Mouse (Mus musculus): ENCODE data around the gene Ano2.

Ano2 gene

GRCm38 (mm10) chr6:125922746-125923145 lies 232.5 kb downstream of the Ano2 start:
- DNase-seq: no peak

DNA sequence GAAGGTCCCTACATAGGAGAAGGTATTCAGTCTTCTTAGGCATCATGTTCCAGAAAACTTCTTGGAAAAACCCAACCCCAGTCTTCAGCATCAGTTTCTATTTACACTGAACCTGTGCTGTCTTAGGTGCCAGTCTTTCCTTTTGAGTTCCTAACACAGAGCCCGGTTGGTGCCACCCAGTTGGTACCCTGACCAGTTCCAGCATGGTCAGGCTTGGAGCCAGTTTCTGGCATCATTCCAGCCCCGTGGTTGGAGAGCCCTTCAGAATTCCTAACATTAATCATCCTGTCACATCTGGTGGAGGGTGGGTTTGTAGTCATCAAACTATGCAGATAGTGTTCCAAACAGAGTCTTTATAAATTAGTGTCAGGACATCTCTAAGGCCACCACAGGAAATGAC lies 234.8 kb downstream of the Ano2 start:
- no peak for DNase-seq

DNA sequence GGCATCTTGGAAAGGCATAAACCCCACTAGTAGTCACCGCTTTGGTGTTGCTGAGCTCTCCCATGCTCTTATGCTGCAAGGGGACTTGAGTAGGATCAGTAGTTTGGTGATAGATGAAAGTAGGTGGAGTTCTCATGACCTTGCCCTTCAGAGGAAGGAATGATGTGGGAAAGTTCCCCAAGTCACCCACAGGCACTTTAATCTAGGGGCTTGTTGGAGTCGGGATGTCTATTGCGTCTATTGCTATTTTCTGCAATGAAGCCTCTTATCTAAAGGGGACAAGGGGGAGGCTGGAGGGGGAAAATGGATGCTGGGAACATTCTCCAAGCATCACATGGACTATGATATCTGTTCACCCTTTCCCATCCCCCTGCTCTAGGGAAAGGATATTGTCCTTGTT lies 235.6 kb downstream of the Ano2 start:
- DNase-seq: no peak

DNA sequence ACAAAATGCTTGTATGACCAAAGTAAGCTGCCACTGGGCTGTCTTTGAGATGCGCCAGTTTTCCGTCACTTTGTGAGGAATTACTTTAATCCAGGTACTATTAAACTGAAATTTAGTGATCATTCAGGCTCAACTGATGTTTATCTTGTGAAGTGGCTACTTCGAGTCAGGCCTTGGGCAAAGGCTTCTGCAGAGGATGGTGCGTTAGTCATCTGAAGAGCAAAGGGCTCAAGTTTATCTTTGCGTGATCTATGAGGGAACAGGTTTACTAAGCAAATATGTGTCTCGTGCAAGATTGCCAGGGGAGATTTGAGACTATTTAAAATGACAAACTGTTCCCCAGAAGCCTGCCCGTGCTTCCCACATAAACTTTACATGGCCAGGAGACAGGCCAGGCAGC lies 241.7 kb downstream of the Ano2 start:
- no peak for DNase-seq

- DNase-seq: no peak
Observed at GRCm38 (mm10) chr6:125954965-125955364, 264.7 kb downstream of the Ano2 start.

- no peak for DNase-seq
Observed at GRCm38 (mm10) chr6:125973551-125973950, 283.3 kb downstream of the Ano2 start.

DNA sequence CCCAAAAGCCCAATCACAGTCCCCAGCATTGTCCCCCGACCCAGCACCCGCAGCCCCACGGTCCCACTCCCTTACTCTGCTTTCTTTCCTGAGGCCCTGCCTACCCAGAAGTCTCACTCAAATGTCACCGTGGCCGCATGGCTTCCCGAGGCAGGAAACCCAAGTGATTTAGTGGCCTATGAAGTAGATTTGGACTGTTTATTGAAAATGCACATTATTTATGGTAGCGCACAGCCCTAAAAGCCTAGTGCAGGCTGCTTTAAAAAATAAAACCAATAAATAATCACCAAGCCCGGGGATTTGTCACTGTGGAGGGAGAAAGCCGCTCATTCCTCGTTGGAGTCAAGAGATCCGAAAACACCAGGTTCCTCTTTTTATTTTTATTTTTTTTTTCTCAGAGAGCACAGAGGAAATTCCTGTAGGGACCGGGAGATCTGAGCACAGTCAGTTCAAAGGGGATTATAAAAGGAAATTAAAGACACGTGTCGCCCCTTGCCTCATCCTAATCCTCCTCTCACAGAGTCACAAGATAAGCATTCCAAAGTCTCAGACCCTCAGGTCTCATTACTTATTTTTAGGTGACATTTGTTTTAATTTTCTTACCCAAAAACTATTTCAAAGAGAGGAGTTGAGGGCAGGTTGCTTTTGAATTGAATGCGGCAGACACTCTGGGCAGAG lies 285.7 kb downstream of the Ano2 start:
- peak; percentile 17 for DNase-seq

DNA sequence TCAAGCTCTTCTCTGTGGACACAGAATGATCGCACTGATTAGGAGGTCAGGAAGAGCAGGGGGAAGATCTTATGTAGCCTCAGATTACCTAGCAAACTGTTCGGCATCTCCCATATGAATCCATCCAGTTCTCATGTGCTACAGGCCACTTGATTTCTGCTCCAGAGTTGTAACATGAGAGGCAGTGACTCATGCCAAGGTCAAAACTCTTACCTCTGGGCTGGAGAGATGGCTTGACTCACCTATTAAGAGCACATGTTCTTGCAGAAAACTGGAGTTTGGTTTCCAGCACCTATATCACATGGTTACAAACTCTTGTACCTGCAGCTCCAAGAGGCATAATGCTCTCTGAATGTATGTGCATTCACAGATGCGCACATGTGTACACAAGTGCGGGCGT lies 289.4 kb downstream of the Ano2 start:
- no peak for DNase-seq

GRCm38 (mm10) chr6:125984050-125984449 lies 293.8 kb downstream of the Ano2 start:
- DNase-seq: no peak

DNA sequence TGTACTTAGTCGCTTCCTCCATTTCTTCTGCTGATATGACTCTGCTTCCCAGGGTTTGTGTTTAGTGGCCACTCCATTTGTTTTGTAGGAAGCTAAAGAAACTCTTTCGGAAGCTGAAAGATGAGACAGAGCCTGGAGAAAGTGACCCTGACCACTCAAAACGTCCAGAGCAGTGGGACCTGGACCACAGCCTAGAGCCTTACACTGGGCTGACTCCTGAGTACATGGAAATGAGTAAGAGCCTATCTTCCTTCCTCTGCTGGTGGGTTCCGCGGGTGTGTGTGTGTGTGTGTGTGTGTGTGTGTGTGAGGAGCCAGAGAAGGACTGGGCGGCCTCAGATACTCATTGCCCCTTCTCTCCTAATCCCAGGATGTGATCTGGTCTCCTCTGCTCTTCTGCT lies 302.5 kb downstream of the Ano2 start:
- DNase-seq: peak; percentile 33

- no peak for DNase-seq
Observed at GRCm38 (mm10) chr6:126001797-126002196, 311.6 kb downstream of the Ano2 start.

DNA sequence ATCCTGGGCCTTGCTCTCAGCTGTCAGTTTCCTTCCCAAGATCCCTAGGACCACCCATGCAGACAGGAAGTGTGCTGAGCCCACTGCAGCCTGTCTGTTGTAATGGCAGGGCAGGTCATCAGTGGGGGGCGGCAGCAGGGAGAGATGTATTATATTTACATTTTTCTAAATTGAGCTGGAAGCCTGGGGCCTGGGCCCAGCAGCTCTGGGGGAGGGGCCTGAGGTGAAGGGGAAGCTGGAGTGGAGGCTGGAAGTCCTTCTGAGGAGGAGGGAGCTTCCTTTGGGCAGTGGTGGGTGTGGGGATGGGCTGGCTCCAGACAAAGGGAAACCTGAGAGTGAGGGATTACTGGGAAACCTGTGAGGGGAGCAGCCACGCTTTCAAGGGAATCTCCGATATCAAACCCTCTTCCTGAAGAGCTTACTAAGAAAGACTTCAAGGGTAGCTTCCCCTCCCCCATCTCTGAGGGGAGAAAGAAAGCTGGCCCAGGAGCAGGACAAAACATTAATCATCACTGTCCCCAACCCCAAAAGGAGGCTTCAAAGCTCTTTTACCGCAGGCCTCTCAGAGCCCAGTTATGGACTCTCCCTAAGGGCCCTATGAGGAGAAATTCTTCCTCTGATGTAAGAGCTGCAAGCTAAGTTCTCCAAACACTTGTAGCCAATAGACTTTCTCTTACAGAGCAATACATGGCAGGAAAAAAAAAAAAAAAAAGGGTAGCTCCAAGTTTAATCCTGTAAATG lies 313.0 kb downstream of the Ano2 start:
- no peak for DNase-seq

- DNase-seq: no peak
Observed at GRCm38 (mm10) chr6:126006647-126007046, 316.4 kb downstream of the Ano2 start.

- peak; percentile 5 for DNase-seq
Observed at GRCm38 (mm10) chr6:126009083-126009482, 318.9 kb downstream of the Ano2 start.

GRCm38 (mm10) chr6:126016991-126017390 lies 326.8 kb downstream of the Ano2 start:
- DNase-seq: no peak

- no peak for DNase-seq
Observed at GRCm38 (mm10) chr6:126018411-126018810, 328.2 kb downstream of the Ano2 start.

DNA sequence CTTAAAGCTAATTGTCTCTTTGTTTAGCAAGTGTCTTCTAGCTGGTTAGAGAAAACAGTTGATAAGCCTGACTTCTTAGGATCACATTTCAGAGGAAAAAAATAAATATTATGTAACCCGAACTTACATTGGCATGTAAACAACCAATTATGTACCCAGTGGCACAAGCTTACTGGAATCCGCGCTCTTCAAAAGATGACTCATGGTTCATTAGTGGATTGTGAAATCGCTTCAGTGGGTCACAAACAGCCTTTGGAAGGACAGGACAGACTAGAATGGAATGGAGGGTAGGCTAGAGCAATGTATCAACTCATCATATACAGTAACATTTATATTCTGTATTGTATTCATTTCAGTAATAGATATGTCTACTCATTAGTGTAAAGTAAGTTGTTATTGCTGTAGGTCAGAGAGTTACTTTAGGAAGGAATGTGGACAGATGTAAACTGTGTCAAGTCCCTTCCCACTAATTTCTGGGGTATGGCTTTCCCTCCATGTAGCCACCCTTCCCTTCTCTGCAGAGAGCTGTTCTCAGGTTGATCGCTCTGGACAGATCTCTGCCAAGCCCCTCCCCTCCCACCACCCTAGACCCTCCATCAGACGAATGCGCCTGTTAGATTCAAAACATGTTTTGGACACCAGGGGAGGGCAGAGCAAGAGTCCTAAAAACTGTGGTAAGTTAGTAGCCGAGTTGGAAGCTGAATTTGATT lies 343.6 kb downstream of the Ano2 start:
- DNase-seq: no peak

GRCm38 (mm10) chr6:126034403-126034724 lies 344.1 kb downstream of the Ano2 start:
- DNase-seq: no peak

- DNase-seq: no peak
Observed at GRCm38 (mm10) chr6:126034728-126035127, 344.5 kb downstream of the Ano2 start.

GRCm38 (mm10) chr6:126035621-126036020 lies 345.4 kb downstream of the Ano2 start:
- DNase-seq: no peak

DNA sequence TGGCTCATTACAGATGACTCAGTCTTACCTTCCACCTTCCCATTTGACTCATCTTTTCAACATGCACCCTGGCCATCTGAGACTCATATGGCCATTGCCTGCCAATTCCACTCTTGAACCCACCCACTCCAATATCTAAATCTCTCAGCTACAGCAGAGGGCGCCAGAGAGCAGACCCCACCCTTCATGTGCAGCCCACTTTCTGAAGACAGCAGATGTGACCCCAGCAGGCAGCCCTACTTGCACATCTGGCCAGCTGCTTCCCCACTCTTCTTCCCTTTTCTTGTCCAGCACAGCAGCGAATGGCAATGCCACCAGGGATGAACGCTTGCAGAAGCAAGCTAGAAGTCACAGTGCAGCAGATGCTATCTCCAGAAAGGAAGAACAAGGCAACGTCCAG lies 355.7 kb downstream of the Ano2 start:
- no peak for DNase-seq

GRCm38 (mm10) chr6:126048206-126048605 lies 358.0 kb downstream of the Ano2 start:
- DNase-seq: no peak

DNA sequence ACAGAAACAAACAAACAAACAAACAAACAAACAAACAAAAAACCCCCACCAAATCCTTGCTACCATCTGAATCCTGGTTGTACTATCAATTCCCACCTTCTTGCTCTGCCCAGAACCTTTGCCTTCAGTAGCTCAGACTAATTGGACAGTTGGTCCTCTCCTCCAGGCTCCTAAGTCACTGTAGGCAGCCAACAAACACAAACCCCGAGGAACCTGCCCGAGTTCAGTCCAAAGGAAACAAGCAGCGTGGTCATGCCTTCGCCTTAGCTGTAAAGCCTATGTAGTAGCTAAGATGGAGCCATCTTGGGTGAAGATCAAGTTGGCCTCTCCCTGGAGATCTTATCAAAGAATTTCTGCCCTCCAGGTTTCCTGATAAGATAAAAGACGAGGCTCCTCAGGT lies 362.9 kb downstream of the Ano2 start:
- DNase-seq: no peak

- DNase-seq: no peak
Observed at GRCm38 (mm10) chr6:126057706-126058105, 367.5 kb downstream of the Ano2 start.
